Mouse (Mus musculus): ENCODE data around the gene Tmem91. TPM values are rescaled to one million over a fixed set of nuclear protein-coding genes. Genes with fewer than 3 reads are reported as not detected.

Gene Tmem91
- polyA plus RNA-seq, 1 experiment, result 0.61 TPM

DNA sequence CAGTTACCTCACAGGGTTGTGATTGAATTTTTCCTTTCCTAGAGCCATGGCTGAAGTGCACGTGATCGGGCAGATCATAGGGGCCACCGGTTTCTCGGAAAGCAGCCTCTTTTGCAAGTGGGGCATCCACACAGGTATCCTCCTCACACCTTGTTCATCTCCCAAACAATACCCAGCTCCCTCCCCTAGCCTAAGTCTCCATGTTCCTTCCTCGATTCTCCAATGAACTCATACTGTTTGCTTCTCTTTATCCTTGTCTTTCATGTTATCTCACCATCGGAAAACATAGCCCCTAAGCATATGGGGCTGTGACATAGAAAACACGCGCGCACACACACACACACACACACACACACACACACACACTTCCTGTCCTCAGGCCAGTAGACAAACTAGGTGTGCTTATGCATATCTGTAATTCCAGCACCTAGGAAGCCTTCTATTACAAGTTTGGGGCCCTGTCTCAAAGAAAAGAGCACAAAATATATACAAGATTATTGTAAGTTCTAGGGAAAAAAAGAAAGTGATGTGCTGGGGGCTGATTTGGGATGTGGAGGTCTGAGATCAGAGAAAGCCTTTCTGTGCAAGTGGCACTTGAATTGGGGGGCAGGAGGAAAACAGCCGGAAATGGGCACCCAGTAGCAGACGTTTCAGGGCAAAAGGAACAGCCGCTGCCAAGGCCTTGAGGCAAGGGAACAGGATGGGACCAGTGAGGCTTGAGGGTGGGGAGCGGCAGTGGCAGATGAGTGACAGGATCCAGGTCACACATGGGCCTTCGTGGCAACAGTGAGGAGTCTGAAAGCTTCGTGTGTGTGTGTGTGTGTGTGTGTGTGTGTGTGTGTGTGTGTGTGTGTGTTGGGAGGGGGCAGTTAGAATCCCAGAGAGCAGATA, 6.6 kb upstream of the Tmem91 start:
- peak overlapping the region; percentile 37; the same call in 1 of the 2 replicates for H3K4me3 ChIP-seq (ENCODE audit: extremely low read depth, insufficient read depth, insufficient read length)
- no peaks in the 10 kb centered on the region for H3K36me3 ChIP-seq (ENCODE audit: control insufficient read depth, insufficient read depth, low read length)
- 6% methylated on average over 15 of the region's 15 CpGs for WGBS
- TF ChIP-seq CTCF (IDR thresholded peaks at IDR 0.05; ENCODE audit: extremely low read depth, insufficient read depth, insufficient read length, insufficient replicate concordance) (no peak), POLR2A (IDR thresholded peaks at IDR 0.05; ENCODE audit: low read depth, low read length) (no peak)
- DNase-seq (ENCODE audit: low read depth in 1 of 2, low spot score in 2 of 2), result peak in 1 of 2 experiments; percentile 37
- H3K27me3 ChIP-seq (ENCODE audit: control insufficient read depth, insufficient read depth, low read length), result no peaks in the 10 kb centered on the region
- H3K27ac ChIP-seq (ENCODE audit: insufficient read depth, low read length), result peak overlapping the region; percentile 99
- peaks cover 43% of the 10 kb centered on the region for H3K4me1 ChIP-seq (ENCODE audit: control insufficient read depth, insufficient read depth, insufficient read length)

DNA sequence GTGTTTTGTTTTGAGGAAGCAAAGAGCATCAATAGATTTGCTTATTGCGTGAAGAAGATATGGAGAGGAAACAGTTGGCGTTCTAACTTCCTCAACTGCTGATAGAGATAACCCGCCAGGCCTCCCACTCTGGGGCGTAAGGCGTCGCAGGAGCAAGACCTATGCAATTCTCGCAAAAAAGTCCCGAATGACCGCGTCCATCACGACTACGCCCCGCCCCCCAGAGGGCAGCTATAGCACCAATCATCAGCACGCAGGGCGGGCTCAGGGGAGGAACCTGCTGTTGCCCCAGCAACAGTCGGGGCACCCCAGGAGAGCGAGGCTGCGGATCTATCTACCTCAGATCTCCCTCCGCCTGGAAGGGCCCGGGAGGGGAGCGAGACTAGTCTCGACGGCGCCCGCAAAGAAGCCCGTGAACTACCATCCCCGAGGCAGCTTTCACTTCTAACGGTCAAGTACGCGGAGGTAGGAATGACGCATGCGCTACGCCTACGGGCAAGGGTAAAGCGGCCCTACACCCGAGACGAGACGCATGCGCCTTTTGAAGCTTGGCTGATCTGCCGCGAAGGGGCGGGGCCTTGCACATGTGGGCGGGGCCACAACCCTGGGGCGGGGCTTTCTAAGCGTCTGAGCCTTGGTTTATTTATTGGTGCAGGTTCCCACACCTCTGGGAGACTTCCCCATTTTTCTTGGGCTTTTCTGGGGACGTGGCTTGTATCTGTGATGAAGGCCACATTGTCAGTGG, 5.7 kb upstream of the Tmem91 start, which contains the start of gene B9d2:
Gene B9d2 (plus strand): TSS at position 267 of the 745 bp plus-strand sequence.
- no peaks in the 10 kb centered on the region for H3K36me3 ChIP-seq (ENCODE audit: control insufficient read depth, insufficient read depth, low read length)
- H3K4me3 ChIP-seq (ENCODE audit: extremely low read depth, insufficient read depth, insufficient read length), result peak within 1 kb of the TSS; percentile 80
- peak; percentile 95 to 99 for DNase-seq (ENCODE audit: low read depth in 1 of 2, low spot score in 2 of 2)
- H3K27ac ChIP-seq (ENCODE audit: insufficient read depth, low read length), result peak within 1 kb of the TSS; percentile 99
- under 1% methylated on average over 46 of the region's 46 CpGs for WGBS
- no peaks in the 10 kb centered on the region for H3K27me3 ChIP-seq (ENCODE audit: control insufficient read depth, insufficient read depth, low read length)
- H3K4me1 ChIP-seq (ENCODE audit: control insufficient read depth, insufficient read depth, insufficient read length), result peaks cover 35% of the 10 kb centered on the region
- no peak; the same call in none of the 2 replicates for TF ChIP-seq POLR2A (IDR thresholded peaks at IDR 0.05; ENCODE audit: low read depth, low read length)
- no peak for TF ChIP-seq CTCF (IDR thresholded peaks at IDR 0.05; ENCODE audit: extremely low read depth, insufficient read depth, insufficient read length, insufficient replicate concordance)

DNA sequence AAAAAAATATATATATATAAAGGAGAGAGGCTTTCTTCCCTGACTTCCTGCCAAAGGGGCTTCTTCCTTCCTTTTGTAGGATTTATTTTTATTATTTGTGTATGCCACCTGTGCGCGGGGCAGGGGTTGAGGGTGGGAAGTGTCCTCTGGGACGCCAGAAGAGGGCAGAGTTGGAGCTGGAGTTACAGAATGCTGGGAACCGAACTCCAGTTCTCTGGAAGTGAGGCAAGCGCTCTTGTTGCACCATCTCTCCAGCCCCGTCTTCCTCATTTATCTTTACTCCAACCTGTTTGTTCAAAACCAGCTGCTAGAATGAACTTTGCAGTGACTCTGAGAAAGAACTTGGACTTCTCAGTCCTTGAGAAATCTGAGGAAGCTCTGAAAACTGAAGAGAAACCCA, 5.0 kb upstream of the Tmem91 start:
- 5% methylated on average over 6 of the region's 6 CpGs for whole genome bisulfite sequencing
- DNase-seq (ENCODE audit: low read depth in 1 of 2, low spot score in 2 of 2), result no peak
- Histone ChIP-seq H3K27me3 (ENCODE audit: control insufficient read depth, insufficient read depth, low read length) (peaks cover 1% of the 10 kb centered on the region; the same call in 1 of the 2 replicates), H3K36me3 (ENCODE audit: control insufficient read depth, insufficient read depth, low read length) (no peaks in the 10 kb centered on the region), H3K4me3 (ENCODE audit: extremely low read depth, insufficient read depth, insufficient read length) (peak overlapping the region; percentile 40), H3K27ac (ENCODE audit: insufficient read depth, low read length) (peak overlapping the region; percentile 99), H3K4me1 (ENCODE audit: control insufficient read depth, insufficient read depth, insufficient read length) (peaks cover 35% of the 10 kb centered on the region)
- TF ChIP-seq CTCF (IDR thresholded peaks at IDR 0.05; ENCODE audit: extremely low read depth, insufficient read depth, insufficient read length, insufficient replicate concordance) (no peak), POLR2A (IDR thresholded peaks at IDR 0.05; ENCODE audit: low read depth, low read length) (no peak)

DNA sequence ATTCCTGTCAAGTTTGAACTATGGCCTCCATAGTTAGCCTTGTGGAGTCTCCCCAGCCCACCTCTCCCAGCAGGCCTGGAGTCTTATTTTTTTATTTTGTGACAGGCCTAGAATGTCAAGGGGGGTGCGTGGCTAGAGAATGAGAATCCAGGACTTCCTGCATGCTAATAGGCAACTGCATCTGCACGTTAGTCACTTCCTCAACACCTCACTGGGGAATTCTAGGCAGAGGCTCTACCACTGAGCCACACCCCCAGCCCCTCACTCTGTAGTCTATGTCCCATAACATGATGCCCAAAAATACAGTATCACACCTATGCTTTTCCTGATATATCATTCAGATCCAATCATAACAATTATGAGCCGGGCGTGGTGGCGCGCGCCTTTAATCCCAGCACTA, 2.0 kb upstream of the Tmem91 start:
- Histone ChIP-seq H3K36me3 (ENCODE audit: control insufficient read depth, insufficient read depth, low read length) (no peaks in the 10 kb centered on the region), H3K27me3 (ENCODE audit: control insufficient read depth, insufficient read depth, low read length) (peaks cover 2% of the 10 kb centered on the region; the same call in 1 of the 2 replicates), H3K4me3 (ENCODE audit: extremely low read depth, insufficient read depth, insufficient read length) (no peak overlapping the region), H3K27ac (ENCODE audit: insufficient read depth, low read length) (no peak overlapping the region), H3K4me1 (ENCODE audit: control insufficient read depth, insufficient read depth, insufficient read length) (peaks cover 15% of the 10 kb centered on the region)
- no peak for TF ChIP-seq POLR2A (IDR thresholded peaks at IDR 0.05; ENCODE audit: low read depth, low read length)
- TF ChIP-seq CTCF (IDR thresholded peaks at IDR 0.05; ENCODE audit: extremely low read depth, insufficient read depth, insufficient read length, insufficient replicate concordance), result no peak
- no peak for DNase-seq (ENCODE audit: low read depth in 1 of 2, low spot score in 2 of 2)
- WGBS, result 87% methylated on average over 7 of the region's 7 CpGs

DNA sequence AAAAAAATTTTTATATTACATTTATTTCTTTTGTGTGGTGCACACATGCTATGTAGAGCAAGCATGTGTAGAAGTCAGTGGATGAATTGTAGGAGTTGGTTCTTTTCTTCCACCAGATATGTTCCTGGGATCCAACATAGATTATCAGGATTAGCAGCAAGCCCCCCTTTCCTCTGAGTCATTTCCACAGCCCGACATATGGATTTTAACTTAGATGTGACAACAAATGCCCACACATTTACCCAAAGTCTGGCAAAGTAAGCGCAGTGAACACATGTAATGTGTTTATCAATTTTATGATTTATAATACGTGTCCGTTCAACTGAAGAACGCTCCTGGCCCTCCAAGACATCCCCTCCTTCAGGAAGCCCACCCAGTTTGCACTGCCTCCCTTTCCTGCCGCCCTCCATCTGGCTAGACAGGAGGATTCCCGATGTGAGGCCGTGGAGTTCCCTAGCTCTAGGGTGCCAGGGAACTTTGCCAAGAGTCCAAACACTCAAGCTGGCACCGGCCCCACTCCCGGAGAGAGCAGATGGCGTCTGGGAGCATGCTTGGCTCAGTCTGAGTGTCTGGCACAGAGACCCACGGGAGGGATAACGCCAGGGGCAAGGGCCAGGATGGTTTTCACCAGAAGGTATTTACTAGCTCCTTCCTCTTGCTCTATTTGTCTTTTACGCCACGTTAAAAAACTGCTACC, 1.3 kb upstream of the Tmem91 start:
- no peak for TF ChIP-seq POLR2A (IDR thresholded peaks at IDR 0.05; ENCODE audit: low read depth, low read length)
- TF ChIP-seq CTCF (IDR thresholded peaks at IDR 0.05; ENCODE audit: extremely low read depth, insufficient read depth, insufficient read length, insufficient replicate concordance), result no peak
- no peak for DNase-seq (ENCODE audit: low read depth in 1 of 2, low spot score in 2 of 2)
- 87% methylated on average over 15 of the region's 15 CpGs for WGBS

DNA sequence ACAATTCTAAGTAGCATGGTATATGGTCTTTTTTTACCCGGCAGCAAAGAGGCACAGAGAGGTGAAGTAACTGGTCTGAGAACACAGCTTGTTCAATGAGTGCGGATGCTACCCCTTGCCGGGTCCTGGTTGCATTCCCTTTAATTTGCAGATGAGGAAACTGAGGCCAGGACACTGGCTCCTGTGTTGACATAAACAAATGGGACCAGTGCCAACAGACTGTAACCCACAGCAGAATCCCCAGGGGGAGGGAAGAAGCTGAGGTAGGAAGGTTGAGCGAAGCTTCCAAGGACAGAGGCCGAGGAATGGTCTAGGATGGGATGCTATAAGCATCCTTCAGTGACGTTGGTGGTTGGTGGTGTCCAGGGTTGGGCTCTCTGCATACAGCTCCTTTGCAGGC, 439 bp upstream of the Tmem91 start:
- Histone ChIP-seq H3K4me1 (ENCODE audit: control insufficient read depth, insufficient read depth, insufficient read length) (peaks cover 8% of the 10 kb centered on the region; the same call in 1 of the 2 replicates), H3K4me3 (ENCODE audit: extremely low read depth, insufficient read depth, insufficient read length) (no peak overlapping the region), H3K36me3 (ENCODE audit: control insufficient read depth, insufficient read depth, low read length) (no peaks in the 10 kb centered on the region), H3K27me3 (ENCODE audit: control insufficient read depth, insufficient read depth, low read length) (peaks cover 2% of the 10 kb centered on the region; the same call in 1 of the 2 replicates), H3K27ac (ENCODE audit: insufficient read depth, low read length) (no peak overlapping the region)
- DNase-seq (ENCODE audit: low read depth in 1 of 2, low spot score in 2 of 2), result no peak
- TF ChIP-seq CTCF (IDR thresholded peaks at IDR 0.05; ENCODE audit: extremely low read depth, insufficient read depth, insufficient read length, insufficient replicate concordance), result no peak
- TF ChIP-seq POLR2A (IDR thresholded peaks at IDR 0.05; ENCODE audit: low read depth, low read length), result no peak
- 74% methylated on average over 6 of the region's 6 CpGs for WGBS

More for the DNA sequence above, 1.3 kb upstream of the Tmem91 start:
- Histone ChIP-seq H3K27ac (ENCODE audit: insufficient read depth, low read length) (no peak overlapping the region), H3K27me3 (ENCODE audit: control insufficient read depth, insufficient read depth, low read length) (peaks cover 2% of the 10 kb centered on the region; the same call in 1 of the 2 replicates), H3K4me1 (ENCODE audit: control insufficient read depth, insufficient read depth, insufficient read length) (peaks cover 8% of the 10 kb centered on the region; the same call in 1 of the 2 replicates), H3K36me3 (ENCODE audit: control insufficient read depth, insufficient read depth, low read length) (no peaks in the 10 kb centered on the region), H3K4me3 (ENCODE audit: extremely low read depth, insufficient read depth, insufficient read length) (no peak overlapping the region)

All from spleen, adult 2 months (tissue).